Mouse (Mus musculus) E14TG2a.4 (cell line): ENCODE measurements around the gene Nlk.

Source experiments
- CTCF ChIP-seq: conservative IDR thresholded peaks from 2 replicates; pipeline ENCODE4 v1.5.1; 2014; ENCODE audit warnings: low read length
- NANOG ChIP-seq: IDR thresholded peaks from 2 replicates; pipeline ENCODE4 v1.6.1; 2014; ENCODE audit warnings: borderline replicate concordance, low read length, mixed read lengths
- POU5F1 ChIP-seq: IDR thresholded peaks from 2 replicates; pipeline ENCODE4 v1.6.1; 2014; ENCODE audit warnings: low read length, borderline replicate concordance

GRCm38 (mm10) chr11:78728041-78728440 lies 30.9 kb upstream of the Nlk start:
- TF ChIP-seq CTCF, result no peak
- no peak for TF ChIP-seq POU5F1
- TF ChIP-seq NANOG, result no peak
